Mouse (Mus musculus) brain, embryonic 14.5 days (tissue): ENCODE measurements around the gene Gng2.

Source experiments
- CTCF ChIP-seq: fragments of 200-500 bp; IDR thresholded peaks from 2 replicates; pipeline ENCODE4 v1.5.1; 2012; ENCODE audit warnings: inconsistent platforms, mild to moderate bottlenecking, moderate library complexity, borderline replicate concordance; ENCODE audit not compliant: insufficient read depth, insufficient read length; ENCODE audit errors: extremely low read depth
- POLR2A ChIP-seq: fragments of 200-500 bp; IDR thresholded peaks from 2 replicates; pipeline ENCODE4 v1.6.1; 2012; ENCODE audit warnings: mild to moderate bottlenecking, inconsistent platforms, borderline replicate concordance; ENCODE audit not compliant: poor library complexity, insufficient read depth, insufficient read length, severe bottlenecking; ENCODE audit errors: extremely low read depth

DNA sequence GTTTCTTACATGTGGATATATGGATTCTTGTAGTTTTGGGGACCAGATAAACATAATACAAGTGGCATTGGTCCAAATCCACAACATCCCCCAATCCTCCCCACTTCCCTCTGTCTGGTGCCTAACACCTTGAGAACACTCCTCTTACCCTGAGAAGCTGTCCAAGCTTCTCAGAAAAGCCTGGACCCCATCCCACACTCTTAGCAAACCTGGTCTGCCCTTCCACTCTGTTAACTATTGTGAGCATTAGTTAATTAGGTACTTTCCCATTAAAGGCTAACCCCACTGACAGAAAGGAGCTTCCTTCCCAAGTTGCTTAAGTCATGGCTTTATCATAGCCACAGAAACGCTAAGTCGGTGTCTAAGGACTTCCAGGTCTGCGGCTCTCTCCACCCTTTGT, 141.1 kb downstream of the Gng2 start:
- TF ChIP-seq CTCF (no peak), POLR2A (no peak)
